ENCODE assay signal across 24 mouse cellular contexts in the genomic region with DNA sequence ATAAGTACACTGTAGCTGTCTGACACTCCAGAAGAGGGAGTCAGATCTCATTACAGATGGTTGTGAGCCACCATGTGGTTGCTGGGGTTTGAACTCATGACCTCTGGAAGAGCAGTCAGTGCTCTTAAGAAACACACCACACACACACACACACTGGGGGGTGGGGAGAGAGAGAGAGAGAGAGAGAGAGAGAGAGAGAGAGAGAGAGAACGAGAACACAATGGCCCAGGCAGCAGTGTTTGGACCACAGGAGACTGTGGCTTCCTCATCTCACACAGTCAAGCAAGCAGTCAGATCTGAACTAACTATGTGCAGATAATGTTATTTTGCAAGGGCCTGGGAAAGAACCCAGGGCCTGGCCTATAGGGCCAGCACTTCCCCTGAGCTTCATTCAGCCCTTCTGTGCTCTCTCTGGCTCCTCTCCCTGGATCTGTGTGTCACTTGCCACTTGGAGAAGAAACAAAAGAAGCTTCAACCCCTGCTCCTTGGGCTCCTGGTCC. TPM values are rescaled to one million over a fixed set of nuclear protein-coding genes. Genes with fewer than 3 reads are reported as not detected.
DNase-seq lines count a peak whose midpoint lies in the region; ATAC-seq and TF ChIP-seq lines count a peak whose summit lies in the region.
"Had no signal": no experiment of that assay in that cellular context is flagged by ENCODE, and none has a peak within 500 bp of the region (broad histone marks: within the 10 kb centered on the region; RNA-seq: fewer than 3 reads in every experiment).

No protein-coding gene starts in this region.

- H3K4me3 ChIP-seq in forebrain, postnatal 0 days (ENCODE audit: low read depth, low read length), result no peak overlapping the region
- H3K4me3 ChIP-seq in forebrain, embryonic 16.5 days (replicated peaks; ENCODE audit: low read length), result no peak overlapping the region
- H3K4me3 ChIP-seq in MEL (ENCODE audit: control insufficient read depth in 1 of 2, insufficient read depth in 1 of 2, low read depth in 2 of 2, low read length in 2 of 2), result no peak overlapping the region
- H3K4me3 ChIP-seq: embryonic facial prominence, embryonic 12.5 days; embryonic facial prominence, embryonic 15.5 days; heart, adult 2 months; heart, embryonic 10.5 days; heart, embryonic 13.5 days; hindbrain, embryonic 12.5 days; hindbrain, embryonic 15.5 days had no signal

- H3K79me2 ChIP-seq in MEL (ENCODE audit: control insufficient read depth, insufficient read depth, low read length, poor library complexity), result peaks cover 4% of the 10 kb centered on the region; the same call in 1 of the 2 replicates

- intact Hi-C loops in left cerebral cortex, postnatal 10 days (cut with DNase I), result no loop called here

- TF ChIP-seq EP300 in MEL (IDR thresholded peaks at IDR 0.05; ENCODE audit: low read depth in 1 of 2, low read length in 2 of 2), result no peak

- H3K27me3 ChIP-seq in forebrain, postnatal 0 days (ENCODE audit: insufficient read depth, low read length), result no peaks in the 10 kb centered on the region
- no peaks in the 10 kb centered on the region for H3K27me3 ChIP-seq in forebrain, embryonic 16.5 days (replicated peaks; ENCODE audit: control insufficient read depth, insufficient read depth, low read length)
- H3K27me3 ChIP-seq in MEL (ENCODE audit: control insufficient read depth in 1 of 2, insufficient read depth in 2 of 2, low read length in 2 of 2), result no peaks in the 10 kb centered on the region
- H3K27me3 ChIP-seq: embryonic facial prominence, embryonic 12.5 days; embryonic facial prominence, embryonic 15.5 days; heart, embryonic 13.5 days; hindbrain, embryonic 12.5 days; hindbrain, embryonic 15.5 days had no signal

- no peak for DNase-seq in forebrain, postnatal 0 days
- DNase-seq in 3T3-L1 (ENCODE audit: low read depth, low spot score), result peak; percentile 36
- DNase-seq in MEL (ENCODE audit: low read depth, low spot score), result peak; percentile 64
- peak; percentile 34 for DNase-seq in induced T-regulatory cell, adult 2 months (ENCODE audit: low read depth)
- no peak for DNase-seq in left cerebral cortex, postnatal 10 days (ENCODE audit: extremely low spot score in 1 of 2, low spot score in 2 of 2)
- no peak for DNase-seq in right cerebral cortex, postnatal 14 days
- DNase-seq: adrenal gland, postnatal 14 days; cerebellum, adult 11 months; cerebellum, adult 2 months; cerebellum, adult 9-11 months; cerebellum, postnatal 25 days; gastrocnemius, postnatal 10 days; heart, adult 2 months; heart, postnatal 14 days; heart, postnatal 4 days had no signal

- H3K9me3 ChIP-seq in forebrain, postnatal 0 days (ENCODE audit: low read length), result no peaks in the 10 kb centered on the region
- H3K9me3 ChIP-seq in forebrain, embryonic 16.5 days (ENCODE audit: control insufficient read depth, low read length), result no peaks in the 10 kb centered on the region
- H3K9me3 ChIP-seq in MEL (replicated peaks; ENCODE audit: insufficient read depth, low read length), result no peaks in the 10 kb centered on the region
- H3K9me3 ChIP-seq: embryonic facial prominence, embryonic 12.5 days; embryonic facial prominence, embryonic 15.5 days; heart, embryonic 10.5 days; heart, embryonic 13.5 days; hindbrain, embryonic 12.5 days; hindbrain, embryonic 15.5 days had no signal

- H3K27ac ChIP-seq in forebrain, postnatal 0 days (ENCODE audit: low read depth, low read length), result no peak overlapping the region
- no peak overlapping the region for H3K27ac ChIP-seq in forebrain, embryonic 16.5 days (ENCODE audit: low read length)
- H3K27ac ChIP-seq in MEL (ENCODE audit: control insufficient read depth, low read depth, low read length), result no peak overlapping the region
- H3K27ac ChIP-seq: embryonic facial prominence, embryonic 12.5 days; embryonic facial prominence, embryonic 15.5 days; heart, adult 2 months; heart, embryonic 10.5 days; heart, embryonic 13.5 days; hindbrain, embryonic 12.5 days; hindbrain, embryonic 15.5 days had no signal

- 40% methylated on average over 1 of the region's 1 CpGs for WGBS in forebrain, postnatal 0 days
- 43% methylated on average over 1 of the region's 1 CpGs for WGBS in forebrain, embryonic 16.5 days

- TF ChIP-seq RAD21 in MEL (IDR thresholded peaks at IDR 0.05; ENCODE audit: low read depth, low read length), result no peak

- peak overlapping the region; percentile 14; the same call in 1 of the 2 replicates for H3K9ac ChIP-seq in forebrain, postnatal 0 days
- H3K9ac ChIP-seq in forebrain, embryonic 16.5 days (replicated peaks; ENCODE audit: low read depth, low read length), result no peak overlapping the region
- peak overlapping the region; percentile 18; the same call in 1 of the 2 replicates for H3K9ac ChIP-seq in MEL (ENCODE audit: control insufficient read depth, low read depth, low read length, poor library complexity, severe bottlenecking)
- H3K9ac ChIP-seq: embryonic facial prominence, embryonic 12.5 days; embryonic facial prominence, embryonic 15.5 days; heart, embryonic 13.5 days; hindbrain, embryonic 12.5 days; hindbrain, embryonic 15.5 days had no signal

- no peak overlapping the region for H3K4me2 ChIP-seq in forebrain, postnatal 0 days (ENCODE audit: low read depth)
- no peak overlapping the region for H3K4me2 ChIP-seq in forebrain, embryonic 16.5 days (ENCODE audit: low read length)
- H3K4me2 ChIP-seq: embryonic facial prominence, embryonic 12.5 days; embryonic facial prominence, embryonic 15.5 days; heart, embryonic 13.5 days; hindbrain, embryonic 12.5 days; hindbrain, embryonic 15.5 days had no signal

- no peak for TF ChIP-seq POLR2A in MEL (IDR thresholded peaks at IDR 0.05; ENCODE audit: control insufficient read depth in 1 of 2, insufficient read depth in 1 of 2, low read depth in 1 of 2, low read length in 2 of 2, poor library complexity in 1 of 2)

- no peak for ATAC-seq in forebrain, postnatal 0 days
- ATAC-seq in forebrain, embryonic 16.5 days, result no peak
- ATAC-seq: activated CD4-positive, CD25-positive, alpha-beta regulatory T cell, adult 4 months; forebrain, embryonic 14.5 days had no signal

- H3K4me1 ChIP-seq in forebrain, postnatal 0 days (ENCODE audit: insufficient read depth), result no peaks in the 10 kb centered on the region
- H3K4me1 ChIP-seq in forebrain, embryonic 16.5 days (replicated peaks; ENCODE audit: control insufficient read depth, insufficient read depth, low read length), result peaks cover 9% of the 10 kb centered on the region
- peaks cover 11 to 20% of the 10 kb centered on the region in 2 experiments for H3K4me1 ChIP-seq in MEL (ENCODE audit: control insufficient read depth in 1 of 2, insufficient read depth in 2 of 2, low read length in 2 of 2)

- no peaks in the 10 kb centered on the region for H3K36me3 ChIP-seq in forebrain, postnatal 0 days (ENCODE audit: insufficient read depth)
- H3K36me3 ChIP-seq in forebrain, embryonic 16.5 days (ENCODE audit: control insufficient read depth, insufficient read depth), result no peaks in the 10 kb centered on the region
- peaks cover 0 to 10% of the 10 kb centered on the region in 2 experiments; a peak in 2 of 4 replicates for H3K36me3 ChIP-seq in MEL (ENCODE audit: control insufficient read depth in 1 of 2, insufficient read depth in 2 of 2, low read length in 2 of 2)
- H3K36me3 ChIP-seq: embryonic facial prominence, embryonic 12.5 days; embryonic facial prominence, embryonic 15.5 days; heart, embryonic 13.5 days; hindbrain, embryonic 12.5 days; hindbrain, embryonic 15.5 days had no signal

- TF ChIP-seq CTCF in forebrain, postnatal 0 days (IDR thresholded peaks at IDR 0.05; ENCODE audit: low read depth), result no peak
- TF ChIP-seq CTCF in MEL (IDR thresholded peaks at IDR 0.05 in 2 of 3, conservative IDR thresholded peaks at IDR 0.05 in 1 of 3; ENCODE audit: control insufficient read depth in 1 of 3, insufficient read depth in 1 of 3, low read depth in 2 of 3, low read length in 3 of 3, poor library complexity in 1 of 3, severe bottlenecking in 1 of 3), result no peak; a peak in 1 of 6 replicates

RNA-seq across cellular contexts. Expression of gene Pmvk, which starts 1.5 kb away (rescaled TPM):
- 80.1 and 108 TPM in 2 replicates for total RNA-seq in forebrain, postnatal 0 days (2014; rRNA removed)
- polyA plus RNA-seq in forebrain, postnatal 0 days (2015; fragmentation: Nextera tagmentation; extraction: Ambion mirVana), result 84.3 and 96.8 TPM in 2 replicates
- 70.2 and 92.5 TPM in 2 replicates for polyA plus RNA-seq in forebrain, embryonic 16.5 days (2015; fragmentation: Nextera tagmentation; extraction: Ambion mirVana)
- total RNA-seq in MEL (2012; rRNA removed), result 53.6 and 63.6 TPM in 2 replicates
- polyA plus RNA-seq in MEL (2012; ENCODE audit: insufficient read depth in 1 of 2, insufficient read length in 2 of 2, low read depth in 1 of 2, low replicate concordance in 2 of 2, missing spikeins in 1 of 2), result 10 to 100 TPM in 1 of 2 experiments, not detected in 1; 75.7 TPM
- total RNA-seq in left cerebral cortex, postnatal 10 days (2021), result 10 to 100 TPM; 43.4 to 45.9 TPM

RNA-seq across cellular contexts. Expression of gene Pbxip1, which starts 19.3 kb away (rescaled TPM):
- 16.9 and 21.6 TPM in 2 replicates for total RNA-seq in forebrain, postnatal 0 days (2014; rRNA removed)
- 16.9 and 27.8 TPM in 2 replicates for polyA plus RNA-seq in forebrain, postnatal 0 days (2015; fragmentation: Nextera tagmentation; extraction: Ambion mirVana)
- polyA plus RNA-seq in forebrain, embryonic 16.5 days (2015; fragmentation: Nextera tagmentation; extraction: Ambion mirVana), result 11.1 and 14.4 TPM in 2 replicates
- total RNA-seq in MEL (2012; rRNA removed), result 4.8 and 7.6 TPM in 2 replicates
- 10 to 100 TPM in 1 of 2 experiments, not detected in 1; 10.7 TPM for polyA plus RNA-seq in MEL (2012; ENCODE audit: insufficient read depth in 1 of 2, insufficient read length in 2 of 2, low read depth in 1 of 2, low replicate concordance in 2 of 2, missing spikeins in 1 of 2)
- total RNA-seq in left cerebral cortex, postnatal 10 days (2021), result 10 to 100 TPM; 32.8 to 33.8 TPM

RNA-seq across cellular contexts. Expression of gene Pygo2, which starts 25.8 kb away (rescaled TPM):
- 62.5 and 72.1 TPM in 2 replicates for total RNA-seq in forebrain, postnatal 0 days (2014; rRNA removed)
- polyA plus RNA-seq in forebrain, postnatal 0 days (2015; fragmentation: Nextera tagmentation; extraction: Ambion mirVana), result 42.5 and 43.5 TPM in 2 replicates
- polyA plus RNA-seq in forebrain, embryonic 16.5 days (2015; fragmentation: Nextera tagmentation; extraction: Ambion mirVana), result 40.0 and 43.7 TPM in 2 replicates
- 50.8 and 61.1 TPM in 2 replicates for total RNA-seq in MEL (2012; rRNA removed)
- 10 to 100 TPM in 1 of 2 experiments, not detected in 1; 50.3 TPM for polyA plus RNA-seq in MEL (2012; ENCODE audit: insufficient read depth in 1 of 2, insufficient read length in 2 of 2, low read depth in 1 of 2, low replicate concordance in 2 of 2, missing spikeins in 1 of 2)
- total RNA-seq in left cerebral cortex, postnatal 10 days (2021), result 10 to 100 TPM; 46.0 to 50.6 TPM

RNA-seq across cellular contexts. Expression of gene Shc1, which starts 37.6 kb away (rescaled TPM):
- 15.8 and 19.8 TPM in 2 replicates for total RNA-seq in forebrain, postnatal 0 days (2014; rRNA removed)
- 11.3 and 11.8 TPM in 2 replicates for polyA plus RNA-seq in forebrain, postnatal 0 days (2015; fragmentation: Nextera tagmentation; extraction: Ambion mirVana)
- polyA plus RNA-seq in forebrain, embryonic 16.5 days (2015; fragmentation: Nextera tagmentation; extraction: Ambion mirVana), result 14.4 and 17.2 TPM in 2 replicates
- 41.9 and 49.2 TPM in 2 replicates for total RNA-seq in MEL (2012; rRNA removed)
- polyA plus RNA-seq in MEL (2012; ENCODE audit: insufficient read depth in 1 of 2, insufficient read length in 2 of 2, low read depth in 1 of 2, low replicate concordance in 2 of 2, missing spikeins in 1 of 2), result 10 to 100 TPM in 1 of 2 experiments, not detected in 1; 79.8 TPM
- 10 to 100 TPM; 12.2 to 13.8 TPM for total RNA-seq in left cerebral cortex, postnatal 10 days (2021)

RNA-seq across cellular contexts. Expression of gene Cks1b, which starts 37.7 kb away (rescaled TPM):
- 24.5 and 27.3 TPM in 2 replicates for total RNA-seq in forebrain, postnatal 0 days (2014; rRNA removed)
- 93.9 and 109 TPM in 2 replicates for polyA plus RNA-seq in forebrain, postnatal 0 days (2015; fragmentation: Nextera tagmentation; extraction: Ambion mirVana)
- 139 and 156 TPM in 2 replicates for polyA plus RNA-seq in forebrain, embryonic 16.5 days (2015; fragmentation: Nextera tagmentation; extraction: Ambion mirVana)
- 271 and 292 TPM in 2 replicates for total RNA-seq in MEL (2012; rRNA removed)
- polyA plus RNA-seq in MEL (2012; ENCODE audit: insufficient read depth in 1 of 2, insufficient read length in 2 of 2, low read depth in 1 of 2, low replicate concordance in 2 of 2, missing spikeins in 1 of 2), result 100 to 1,000 TPM; 177 to 438 TPM
- 1 to 10 TPM; 7.4 to 8.0 TPM for total RNA-seq in left cerebral cortex, postnatal 10 days (2021)

Comparison
In these comparisons a context has a peak if more than half of its experiments do, and no peak if none do; other contexts are left out.
1. DNase-seq: peak in 3T3-L1 (single experiment), MEL (single experiment) and induced T-regulatory cell, adult 2 months (single experiment); none in forebrain, postnatal 0 days (single experiment), left cerebral cortex, postnatal 10 days (0 of 2) and right cerebral cortex, postnatal 14 days (single experiment).